Mouse (Mus musculus): ENCODE measurements around the gene BC048403. TPM values are rescaled to one million over a fixed set of nuclear protein-coding genes. Genes with fewer than 3 reads are reported as not detected.

Gene BC048403
- total and polyA plus RNA-seq, 2 experiments from 2014 or later, result 1.5 to 2.5 TPM

DNA sequence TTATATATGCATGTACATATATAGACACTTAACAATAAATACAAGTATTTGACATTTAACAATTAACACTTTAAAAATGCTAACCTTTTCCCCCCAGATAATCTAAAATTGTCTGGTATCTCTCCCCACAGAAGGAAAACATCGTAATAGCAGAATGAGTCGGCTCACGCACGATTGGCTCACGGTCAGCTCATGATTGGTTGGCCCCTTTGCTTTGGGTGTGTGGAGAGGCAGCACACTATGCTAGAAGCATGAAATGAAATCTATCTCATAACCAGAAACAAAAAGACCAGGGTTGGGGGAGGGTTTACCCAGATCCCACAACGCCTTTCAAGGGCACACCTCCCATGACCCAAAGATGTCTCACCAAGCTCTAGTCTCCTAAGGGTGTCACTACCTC is 34.9 kb upstream of the BC048403 start:
- H3K27me3 ChIP-seq (ENCODE audit: insufficient read depth, low read length), result no peaks in the 10 kb centered on the region
- 93% methylated on average over 6 of the region's 6 CpGs for WGBS
- H3K27ac ChIP-seq (ENCODE audit: low read depth, low read length), result no peak overlapping the region
- TF ChIP-seq CTCF (IDR thresholded peaks at IDR 0.05), result no peak
- no peaks in the 10 kb centered on the region for H3K4me1 ChIP-seq (ENCODE audit: insufficient read depth, low read length)
- ATAC-seq (ENCODE audit: low FRiP score) (no peak), DNase-seq (ENCODE audit: low spot score) (no peak)
- H3K9ac ChIP-seq (replicated peaks; ENCODE audit: low read length, poor library complexity, severe bottlenecking), result no peak overlapping the region
- H3K4me3 ChIP-seq (ENCODE audit: low read depth, low read length), result no peak overlapping the region
- no peak overlapping the region for H3K4me2 ChIP-seq (ENCODE audit: low read depth, low read length, poor library complexity, severe bottlenecking)
- H3K36me3 ChIP-seq (ENCODE audit: insufficient read depth, low read length), result no peaks in the 10 kb centered on the region
- no peaks in the 10 kb centered on the region for H3K9me3 ChIP-seq (ENCODE audit: low read length)

- 84% methylated on average over 15 of the region's 15 CpGs for WGBS
- no peak overlapping the region for H3K4me3 ChIP-seq (ENCODE audit: low read depth, low read length)
- H3K4me1 ChIP-seq (ENCODE audit: insufficient read depth, low read length), result no peaks in the 10 kb centered on the region
- no peak overlapping the region for H3K4me2 ChIP-seq (ENCODE audit: low read depth, low read length, poor library complexity, severe bottlenecking)
- H3K36me3 ChIP-seq (ENCODE audit: insufficient read depth, low read length), result no peaks in the 10 kb centered on the region
- no peaks in the 10 kb centered on the region for H3K9me3 ChIP-seq (ENCODE audit: low read length)
- no peak for ATAC-seq (ENCODE audit: low FRiP score)
- H3K27ac ChIP-seq (ENCODE audit: low read depth, low read length), result no peak overlapping the region
- H3K27me3 ChIP-seq (ENCODE audit: insufficient read depth, low read length), result no peaks in the 10 kb centered on the region
- DNase-seq (ENCODE audit: low spot score), result no peak
- no peak overlapping the region for H3K9ac ChIP-seq (replicated peaks; ENCODE audit: low read length, poor library complexity, severe bottlenecking)
- no peak for TF ChIP-seq CTCF (IDR thresholded peaks at IDR 0.05)
These were observed 34.2 kb upstream of the BC048403 start for GRCm38 (mm10) chr10:121705399-121706163.

DNA sequence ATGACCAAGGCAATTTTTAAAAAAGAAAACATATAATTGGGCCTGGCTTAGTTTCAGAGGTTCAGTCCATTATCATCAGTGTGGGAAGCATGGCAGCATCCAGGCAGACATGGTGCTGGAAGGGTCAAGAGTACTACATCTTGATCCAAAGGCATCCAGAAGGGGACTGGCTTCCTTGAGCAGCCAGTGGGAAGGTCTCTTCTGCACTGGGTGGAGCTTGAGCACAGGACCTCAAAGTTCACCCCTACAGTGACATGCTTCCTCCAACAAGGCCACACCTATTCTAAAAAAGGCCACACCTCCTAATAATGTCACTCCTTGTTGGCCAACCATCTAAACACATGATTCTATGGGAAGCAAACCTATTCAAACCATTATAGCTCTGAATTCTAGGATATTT is 22.9 kb upstream of the BC048403 start:
- H3K27me3 ChIP-seq (ENCODE audit: insufficient read depth, low read length), result no peaks in the 10 kb centered on the region
- TF ChIP-seq CTCF (IDR thresholded peaks at IDR 0.05), result no peak
- no peak overlapping the region for H3K27ac ChIP-seq (ENCODE audit: low read depth, low read length)
- H3K36me3 ChIP-seq (ENCODE audit: insufficient read depth, low read length), result no peaks in the 10 kb centered on the region
- H3K9ac ChIP-seq (replicated peaks; ENCODE audit: low read length, poor library complexity, severe bottlenecking), result no peak overlapping the region
- H3K4me2 ChIP-seq (ENCODE audit: low read depth, low read length, poor library complexity, severe bottlenecking), result no peak overlapping the region
- H3K4me1 ChIP-seq (ENCODE audit: insufficient read depth, low read length), result no peaks in the 10 kb centered on the region
- ATAC-seq (ENCODE audit: low FRiP score) (no peak), DNase-seq (ENCODE audit: low spot score) (no peak)
- 0 out of 2 replicates have a peak, but pooled peaks cover 3% of the 10 kb centered on the region for H3K9me3 ChIP-seq (ENCODE audit: low read length)
- H3K4me3 ChIP-seq (ENCODE audit: low read depth, low read length), result no peak overlapping the region

DNA sequence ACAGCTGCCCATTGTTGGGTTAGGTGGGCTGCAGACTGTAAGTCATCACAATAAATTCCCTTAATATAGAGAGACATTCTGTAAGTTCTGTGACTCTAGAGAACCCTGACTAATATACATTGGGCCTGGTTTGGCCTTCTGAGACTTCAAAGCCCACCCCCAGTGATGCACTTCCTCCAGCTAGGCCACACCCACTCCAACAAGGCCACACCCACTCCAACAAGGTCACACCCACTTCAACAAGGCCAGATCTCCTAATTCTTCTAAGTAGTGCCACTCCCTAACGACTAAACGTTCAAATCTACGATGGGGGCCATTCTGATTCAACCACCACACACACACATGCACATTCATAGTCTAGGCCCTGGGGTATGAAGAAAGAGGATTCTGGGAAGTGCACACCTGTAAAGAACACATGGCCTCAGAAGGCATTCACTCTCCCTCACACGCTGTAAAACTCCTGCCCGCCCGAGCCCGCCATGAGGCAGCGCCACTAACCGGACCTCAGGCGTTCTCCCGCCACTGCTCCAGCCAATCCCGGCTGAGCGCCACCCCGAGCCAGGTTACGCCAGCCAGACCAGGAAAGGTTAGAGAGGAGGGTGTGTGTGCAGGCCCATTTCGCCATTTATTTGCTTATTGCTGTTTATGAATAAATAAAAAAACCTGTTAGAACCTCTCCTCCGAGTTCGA is 20.7 kb upstream of the BC048403 start:
- Histone ChIP-seq H3K27me3 (ENCODE audit: insufficient read depth, low read length) (no peaks in the 10 kb centered on the region), H3K9me3 (ENCODE audit: low read length) (0 out of 2 replicates have a peak, but pooled peaks cover 3% of the 10 kb centered on the region), H3K36me3 (ENCODE audit: insufficient read depth, low read length) (no peaks in the 10 kb centered on the region), H3K9ac (replicated peaks; ENCODE audit: low read length, poor library complexity, severe bottlenecking) (no peak overlapping the region), H3K27ac (ENCODE audit: low read depth, low read length) (no peak overlapping the region), H3K4me2 (ENCODE audit: low read depth, low read length, poor library complexity, severe bottlenecking) (no peak overlapping the region), H3K4me1 (ENCODE audit: insufficient read depth, low read length) (no peaks in the 10 kb centered on the region), H3K4me3 (ENCODE audit: low read depth, low read length) (no peak overlapping the region)
- 97% methylated on average over 18 of the region's 18 CpGs for WGBS
- ATAC-seq (ENCODE audit: low FRiP score) (no peak), DNase-seq (ENCODE audit: low spot score) (no peak)
- no peak for TF ChIP-seq CTCF (IDR thresholded peaks at IDR 0.05)

DNA sequence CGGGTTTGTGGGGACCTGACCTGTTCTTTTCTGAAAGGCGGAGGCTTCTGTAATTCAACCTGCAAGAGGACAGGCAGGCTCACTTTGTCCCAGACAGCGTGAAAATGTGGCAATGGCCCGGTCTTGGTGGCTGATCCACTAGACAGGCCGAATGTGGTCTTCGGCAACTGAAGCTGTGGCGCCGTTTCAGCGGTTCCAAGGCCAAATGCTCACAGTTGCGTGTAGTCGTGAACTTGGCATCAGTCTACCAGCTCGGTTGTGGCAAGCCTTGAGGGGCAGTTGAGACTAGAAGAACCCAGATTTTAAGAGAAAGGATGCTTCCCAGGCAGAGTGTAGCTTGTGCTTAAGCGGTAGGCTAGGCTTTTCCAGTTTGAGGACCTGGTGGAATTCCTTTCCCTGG is 19.0 kb upstream of the BC048403 start:
- 96% methylated on average over 13 of the region's 13 CpGs for WGBS
- no peaks in the 10 kb centered on the region for H3K36me3 ChIP-seq (ENCODE audit: insufficient read depth, low read length)

GRCm38 (mm10) chr10:121726505-121726904 is 13.2 kb upstream of the BC048403 start:
- Histone ChIP-seq H3K9me3 (ENCODE audit: low read length) (no peaks in the 10 kb centered on the region), H3K27me3 (ENCODE audit: insufficient read depth, low read length) (no peaks in the 10 kb centered on the region), H3K9ac (replicated peaks; ENCODE audit: low read length, poor library complexity, severe bottlenecking) (no peak overlapping the region), H3K4me2 (ENCODE audit: low read depth, low read length, poor library complexity, severe bottlenecking) (no peak overlapping the region), H3K27ac (ENCODE audit: low read depth, low read length) (no peak overlapping the region), H3K4me1 (ENCODE audit: insufficient read depth, low read length) (no peaks in the 10 kb centered on the region), H3K4me3 (ENCODE audit: low read depth, low read length) (no peak overlapping the region), H3K36me3 (ENCODE audit: insufficient read depth, low read length) (no peaks in the 10 kb centered on the region)
- ATAC-seq (ENCODE audit: low FRiP score) (no peak), DNase-seq (ENCODE audit: low spot score) (no peak)
- 75% methylated on average over 4 of the region's 4 CpGs for WGBS
- no peak for TF ChIP-seq CTCF (IDR thresholded peaks at IDR 0.05)

More for the DNA sequence above, 19.0 kb upstream of the BC048403 start:
- ATAC-seq (ENCODE audit: low FRiP score) (no peak), DNase-seq (ENCODE audit: low spot score) (no peak)
- H3K4me1 ChIP-seq (ENCODE audit: insufficient read depth, low read length), result no peaks in the 10 kb centered on the region
- no peaks in the 10 kb centered on the region for H3K27me3 ChIP-seq (ENCODE audit: insufficient read depth, low read length)
- H3K4me3 ChIP-seq (ENCODE audit: low read depth, low read length), result no peak overlapping the region
- no peak overlapping the region for H3K27ac ChIP-seq (ENCODE audit: low read depth, low read length)
- no peak for TF ChIP-seq CTCF (IDR thresholded peaks at IDR 0.05)
- H3K4me2 ChIP-seq (ENCODE audit: low read depth, low read length, poor library complexity, severe bottlenecking), result no peak overlapping the region
- H3K9me3 ChIP-seq (ENCODE audit: low read length), result 0 out of 2 replicates have a peak, but pooled peaks cover 3% of the 10 kb centered on the region
- H3K9ac ChIP-seq (replicated peaks; ENCODE audit: low read length, poor library complexity, severe bottlenecking), result no peak overlapping the region
